Mouse (Mus musculus): Measurements from ENCODE around the gene Kcnh6. TPM values are rescaled to one million over a fixed set of nuclear protein-coding genes. Genes with fewer than 3 reads are reported as not detected.
"Not testable (repeated sequence)": the region's sequence is repeated elsewhere in the genome, so short reads cannot be mapped to it uniquely, and the experiment has no call there.

Gene Kcnh6
- polyA plus RNA-seq, 1 experiment from 2014 or later: 1.3 TPM

DNA sequence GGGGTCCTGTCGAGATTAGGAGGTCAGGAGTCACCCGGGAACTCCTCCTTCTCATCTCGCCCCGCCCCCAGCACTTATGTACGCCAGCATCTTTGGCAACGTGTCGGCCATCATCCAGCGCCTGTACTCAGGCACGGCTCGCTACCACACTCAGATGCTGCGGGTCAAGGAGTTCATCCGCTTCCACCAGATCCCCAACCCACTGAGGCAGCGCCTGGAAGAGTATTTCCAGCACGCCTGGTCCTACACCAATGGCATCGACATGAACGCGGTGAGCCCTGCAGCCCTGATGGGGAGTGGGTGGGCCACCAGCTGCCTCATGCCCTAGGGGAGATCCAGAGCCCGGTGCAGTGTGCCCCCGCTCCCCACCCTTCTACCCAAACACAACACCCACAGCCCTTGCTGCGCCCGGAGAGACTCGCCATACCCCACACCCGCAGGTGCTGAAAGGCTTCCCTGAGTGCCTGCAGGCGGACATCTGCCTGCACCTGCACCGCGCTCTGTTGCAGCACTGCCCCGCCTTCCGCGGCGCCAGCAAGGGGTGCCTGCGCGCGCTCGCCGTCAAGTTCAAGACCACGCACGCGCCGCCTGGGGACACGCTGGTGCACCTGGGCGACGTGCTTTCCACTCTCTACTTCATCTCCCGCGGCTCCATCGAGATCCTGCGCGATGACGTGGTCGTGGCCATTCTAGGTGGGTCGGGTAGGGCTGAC is 12.3 kb downstream of the Kcnh6 start:
- peak overlapping the region; percentile 28 for H3K4me3 ChIP-seq (ENCODE audit: low read depth, low read length)
- peak overlapping the region; percentile 51 for H3K4me2 ChIP-seq (ENCODE audit: low read length)
- 2% methylated on average over 50 of the region's 50 CpGs for WGBS
- 0 out of 2 replicates have a peak, but pooled peaks cover 6% of the 10 kb centered on the region for H3K4me1 ChIP-seq (replicated peaks; ENCODE audit: control insufficient read depth, insufficient read depth, low read length)
- peaks cover 23% of the 10 kb centered on the region for H3K27me3 ChIP-seq (replicated peaks; ENCODE audit: control insufficient read depth, insufficient read depth, low read length)
- H3K36me3 ChIP-seq (ENCODE audit: control insufficient read depth, insufficient read depth, low read length): no peaks in the 10 kb centered on the region
- H3K9ac ChIP-seq (ENCODE audit: low read length): peak overlapping the region; percentile 7; the same call in 1 of the 2 replicates
- ATAC-seq (replicated peaks; ENCODE audit: low FRiP score, low TSS enrichment, low read depth) (peak; percentile 63), DNase-seq (ENCODE audit: low spot score) (peak; percentile 64)
- H3K27ac ChIP-seq (ENCODE audit: low read depth): no peak overlapping the region
- H3K9me3 ChIP-seq (ENCODE audit: control insufficient read depth, low read length): no peaks in the 10 kb centered on the region

DNA sequence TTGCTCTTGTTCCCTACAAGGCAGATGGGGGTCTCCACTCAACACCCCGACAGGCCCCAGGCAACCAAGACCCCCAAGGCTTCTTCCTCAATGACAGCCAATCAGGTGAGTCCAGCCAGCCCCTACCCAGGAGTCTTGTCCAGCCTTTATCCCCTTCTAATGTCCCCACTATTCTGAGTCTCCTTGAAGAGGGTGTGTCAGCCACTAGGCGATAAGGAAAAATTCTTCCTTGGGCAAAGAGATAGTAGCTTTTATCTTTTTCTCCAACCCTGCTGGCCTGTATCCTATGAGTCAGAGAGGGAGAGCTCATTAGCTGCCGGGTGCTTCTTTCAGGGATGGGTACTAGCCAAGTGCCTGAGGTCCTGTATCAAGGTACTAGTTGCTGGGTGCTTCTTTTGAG is 17.9 kb downstream of the Kcnh6 start:
- WGBS: 79% methylated on average over 3 of the region's 3 CpGs
- Histone ChIP-seq H3K27ac (ENCODE audit: low read depth) (no peak overlapping the region), H3K4me1 (replicated peaks; ENCODE audit: control insufficient read depth, insufficient read depth, low read length) (no peaks in the 10 kb centered on the region), H3K9me3 (ENCODE audit: control insufficient read depth, low read length) (no peaks in the 10 kb centered on the region), H3K36me3 (ENCODE audit: control insufficient read depth, insufficient read depth, low read length) (no peaks in the 10 kb centered on the region), H3K4me3 (ENCODE audit: low read depth, low read length) (no peak overlapping the region), H3K27me3 (replicated peaks; ENCODE audit: control insufficient read depth, insufficient read depth, low read length) (peaks cover 12% of the 10 kb centered on the region), H3K9ac (ENCODE audit: low read length) (no peak overlapping the region), H3K4me2 (ENCODE audit: low read length) (no peak overlapping the region)
- DNase-seq (ENCODE audit: low spot score) (no peak), ATAC-seq (replicated peaks; ENCODE audit: low FRiP score, low TSS enrichment, low read depth) (no peak)

DNA sequence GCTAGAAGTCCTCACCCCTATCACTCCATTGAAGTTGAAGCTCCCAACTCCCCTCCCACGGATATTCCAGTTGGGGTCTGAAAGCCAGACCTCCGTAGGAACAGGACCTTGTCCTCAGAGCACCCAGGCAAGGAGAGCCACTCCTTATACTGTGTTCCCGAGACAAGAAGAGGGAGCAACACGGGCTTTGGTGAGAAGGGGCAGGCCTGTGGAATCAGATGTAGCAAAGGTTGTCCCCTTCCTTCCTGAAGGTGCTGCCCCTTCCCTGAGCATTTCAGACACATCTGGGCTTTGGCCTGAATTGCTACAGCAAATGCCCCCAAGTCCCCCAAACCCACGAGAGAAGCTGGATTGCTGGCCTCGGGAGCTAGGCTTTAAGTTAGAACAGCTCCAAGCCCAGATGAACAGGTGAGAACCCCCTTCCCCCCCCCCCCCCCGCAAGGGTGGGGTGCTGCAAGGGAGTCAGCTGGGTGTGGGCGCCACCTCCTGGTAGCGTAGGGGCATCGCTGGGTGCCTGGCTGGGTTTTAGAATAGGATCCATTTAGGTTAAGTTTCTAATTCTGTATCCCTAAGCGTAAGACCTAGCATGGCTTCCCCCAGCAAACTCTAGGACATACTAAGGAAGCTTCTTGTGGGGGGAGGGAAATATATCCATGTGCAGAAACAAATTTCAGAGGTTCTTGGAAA is 18.7 kb downstream of the Kcnh6 start:
- Histone ChIP-seq H3K36me3 (ENCODE audit: control insufficient read depth, insufficient read depth, low read length) (no peaks in the 10 kb centered on the region), H3K4me3 (ENCODE audit: low read depth, low read length) (no peak overlapping the region), H3K27me3 (replicated peaks; ENCODE audit: control insufficient read depth, insufficient read depth, low read length) (peaks cover 6% of the 10 kb centered on the region; the same call in 1 of the 2 replicates), H3K27ac (ENCODE audit: low read depth) (no peak overlapping the region), H3K9ac (ENCODE audit: low read length) (no peak overlapping the region), H3K4me2 (ENCODE audit: low read length) (no peak overlapping the region), H3K9me3 (ENCODE audit: control insufficient read depth, low read length) (no peaks in the 10 kb centered on the region), H3K4me1 (replicated peaks; ENCODE audit: control insufficient read depth, insufficient read depth, low read length) (no peaks in the 10 kb centered on the region)
- DNase-seq (ENCODE audit: low spot score) (peak; percentile 83), ATAC-seq (replicated peaks; ENCODE audit: low FRiP score, low TSS enrichment, low read depth) (no peak)
- WGBS: 29% methylated on average over 11 of the region's 11 CpGs

DNA sequence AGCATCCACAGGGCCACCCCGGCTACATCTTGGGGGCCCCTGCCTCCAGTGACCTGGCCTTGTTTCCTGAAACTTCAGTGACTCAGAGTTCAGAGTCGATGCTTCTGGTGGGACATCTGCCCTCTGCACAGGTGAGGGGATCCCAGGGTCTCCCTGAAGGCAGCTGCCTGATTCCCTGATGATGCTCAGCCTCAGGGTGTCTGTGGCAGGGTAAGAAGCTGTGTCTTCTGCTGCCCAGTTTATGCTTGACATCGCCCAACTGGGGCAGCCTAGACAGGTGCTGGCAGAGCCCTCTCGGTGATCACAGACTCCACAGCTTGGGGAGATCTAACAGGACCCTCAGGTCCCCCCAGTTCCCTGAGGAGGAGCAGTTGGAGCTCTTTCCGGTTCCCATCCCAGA is 19.7 kb downstream of the Kcnh6 start:
- Histone ChIP-seq H3K27ac (ENCODE audit: low read depth) (no peak overlapping the region), H3K36me3 (ENCODE audit: control insufficient read depth, insufficient read depth, low read length) (no peaks in the 10 kb centered on the region), H3K4me3 (ENCODE audit: low read depth, low read length) (no peak overlapping the region), H3K4me1 (replicated peaks; ENCODE audit: control insufficient read depth, insufficient read depth, low read length) (no peaks in the 10 kb centered on the region), H3K4me2 (ENCODE audit: low read length) (no peak overlapping the region), H3K9ac (ENCODE audit: low read length) (no peak overlapping the region), H3K27me3 (replicated peaks; ENCODE audit: control insufficient read depth, insufficient read depth, low read length) (no peaks in the 10 kb centered on the region), H3K9me3 (ENCODE audit: control insufficient read depth, low read length) (no peaks in the 10 kb centered on the region)
- 85% methylated on average over 5 of the region's 5 CpGs for WGBS
- ATAC-seq (replicated peaks; ENCODE audit: low FRiP score, low TSS enrichment, low read depth): no peak
- no peak for DNase-seq (ENCODE audit: low spot score)

DNA sequence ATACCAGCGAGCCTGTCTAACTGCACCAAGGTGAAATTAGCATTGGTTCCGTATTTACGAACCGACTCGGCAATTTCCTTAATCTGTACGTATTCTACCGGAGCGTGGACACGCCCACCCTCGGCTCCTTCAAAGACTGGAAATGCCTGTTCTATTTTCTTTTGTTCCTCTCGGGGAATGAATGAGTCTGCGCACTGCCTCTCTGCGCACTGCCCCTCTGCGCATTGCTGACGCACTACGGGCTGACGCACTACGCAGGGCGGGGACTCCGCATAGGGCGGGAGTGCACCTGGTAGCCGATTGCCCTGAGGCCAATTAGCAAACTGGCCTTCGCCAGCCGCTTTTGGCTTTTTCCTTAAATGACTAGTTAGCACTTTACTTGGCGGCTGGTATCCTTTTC is 24.1 kb downstream of the Kcnh6 start:
- 84% methylated on average over 1 of the region's 25 CpGs for WGBS
- H3K9me3 ChIP-seq (ENCODE audit: control insufficient read depth, low read length); H3K36me3 ChIP-seq (ENCODE audit: control insufficient read depth, insufficient read depth, low read length); H3K9ac ChIP-seq (ENCODE audit: low read length); ATAC-seq (replicated peaks; ENCODE audit: low FRiP score, low TSS enrichment, low read depth); H3K4me1 ChIP-seq (replicated peaks; ENCODE audit: control insufficient read depth, insufficient read depth, low read length); H3K27me3 ChIP-seq (replicated peaks; ENCODE audit: control insufficient read depth, insufficient read depth, low read length); H3K4me2 ChIP-seq (ENCODE audit: low read length); DNase-seq (ENCODE audit: low spot score); H3K27ac ChIP-seq (ENCODE audit: low read depth): not testable (repeated sequence)
- H3K4me3 ChIP-seq (ENCODE audit: low read depth, low read length): peak overlapping the region; percentile 33

DNA sequence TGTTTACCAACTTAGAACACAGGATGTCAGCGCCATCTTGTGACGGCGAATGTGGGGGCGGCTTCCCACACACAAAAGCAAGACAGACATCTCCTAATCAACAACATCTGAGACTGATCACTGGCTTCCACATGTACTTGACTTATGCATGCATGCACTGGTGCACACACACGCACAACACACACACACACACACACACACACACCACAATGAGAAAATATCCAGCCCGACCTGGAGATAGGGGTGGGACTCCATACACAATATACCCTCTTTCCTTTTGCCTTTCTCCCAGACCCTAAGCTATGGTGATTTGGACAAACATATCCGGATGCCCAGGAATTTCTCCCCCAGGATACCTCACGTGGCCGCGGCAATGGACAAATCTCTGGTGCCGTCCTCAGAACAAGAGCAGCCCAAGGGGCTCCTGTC is 25.6 kb downstream of the Kcnh6 start:
- Histone ChIP-seq H3K9ac (ENCODE audit: low read length) (no peak overlapping the region), H3K4me3 (ENCODE audit: low read depth, low read length) (no peak overlapping the region), H3K4me2 (ENCODE audit: low read length) (peak overlapping the region; percentile 33), H3K36me3 (ENCODE audit: control insufficient read depth, insufficient read depth, low read length) (no peaks in the 10 kb centered on the region), H3K27ac (ENCODE audit: low read depth) (0 out of 2 replicates have a peak overlapping the region, but pooled peaks have one; percentile 29), H3K9me3 (ENCODE audit: control insufficient read depth, low read length) (no peaks in the 10 kb centered on the region), H3K27me3 (replicated peaks; ENCODE audit: control insufficient read depth, insufficient read depth, low read length) (no peaks in the 10 kb centered on the region), H3K4me1 (replicated peaks; ENCODE audit: control insufficient read depth, insufficient read depth, low read length) (peaks cover 7% of the 10 kb centered on the region)
- 35% methylated on average over 11 of the region's 11 CpGs for WGBS
- ATAC-seq (replicated peaks; ENCODE audit: low FRiP score, low TSS enrichment, low read depth) (no peak), DNase-seq (ENCODE audit: low spot score) (no peak)

DNA sequence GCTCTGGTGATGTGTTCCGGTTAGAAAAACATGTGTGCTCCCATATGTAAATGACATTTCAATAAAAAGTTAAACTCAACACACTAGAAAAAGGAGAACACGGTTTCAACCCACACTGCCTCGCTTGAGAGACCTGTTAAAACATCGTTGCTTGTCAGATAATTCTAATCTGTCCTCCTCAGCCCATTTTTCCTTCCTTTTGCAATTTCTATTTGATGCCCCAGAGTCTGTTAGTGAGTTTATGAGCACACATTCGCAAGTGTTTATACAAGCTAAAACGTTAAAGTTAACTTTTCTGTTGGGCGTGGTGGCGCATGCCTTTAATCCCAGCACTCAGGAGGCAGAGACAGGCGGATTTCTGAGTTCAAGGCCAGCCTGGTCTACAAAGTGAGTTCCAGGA is 27.1 kb downstream of the Kcnh6 start:
- DNase-seq (ENCODE audit: low spot score) (no peak), ATAC-seq (replicated peaks; ENCODE audit: low FRiP score, low TSS enrichment, low read depth) (no peak)
- no peak overlapping the region for H3K9ac ChIP-seq (ENCODE audit: low read length)
- 0 out of 2 replicates have a peak, but pooled peaks cover 6% of the 10 kb centered on the region for H3K36me3 ChIP-seq (ENCODE audit: control insufficient read depth, insufficient read depth, low read length)
- no peaks in the 10 kb centered on the region for H3K27me3 ChIP-seq (replicated peaks; ENCODE audit: control insufficient read depth, insufficient read depth, low read length)
- no peak overlapping the region for H3K4me2 ChIP-seq (ENCODE audit: low read length)
- H3K9me3 ChIP-seq (ENCODE audit: control insufficient read depth, low read length): no peaks in the 10 kb centered on the region
- H3K4me3 ChIP-seq (ENCODE audit: low read depth, low read length): no peak overlapping the region
- H3K4me1 ChIP-seq (replicated peaks; ENCODE audit: control insufficient read depth, insufficient read depth, low read length): peaks cover 13% of the 10 kb centered on the region
- WGBS: 87% methylated on average over 9 of the region's 9 CpGs
- no peak overlapping the region for H3K27ac ChIP-seq (ENCODE audit: low read depth)

DNA sequence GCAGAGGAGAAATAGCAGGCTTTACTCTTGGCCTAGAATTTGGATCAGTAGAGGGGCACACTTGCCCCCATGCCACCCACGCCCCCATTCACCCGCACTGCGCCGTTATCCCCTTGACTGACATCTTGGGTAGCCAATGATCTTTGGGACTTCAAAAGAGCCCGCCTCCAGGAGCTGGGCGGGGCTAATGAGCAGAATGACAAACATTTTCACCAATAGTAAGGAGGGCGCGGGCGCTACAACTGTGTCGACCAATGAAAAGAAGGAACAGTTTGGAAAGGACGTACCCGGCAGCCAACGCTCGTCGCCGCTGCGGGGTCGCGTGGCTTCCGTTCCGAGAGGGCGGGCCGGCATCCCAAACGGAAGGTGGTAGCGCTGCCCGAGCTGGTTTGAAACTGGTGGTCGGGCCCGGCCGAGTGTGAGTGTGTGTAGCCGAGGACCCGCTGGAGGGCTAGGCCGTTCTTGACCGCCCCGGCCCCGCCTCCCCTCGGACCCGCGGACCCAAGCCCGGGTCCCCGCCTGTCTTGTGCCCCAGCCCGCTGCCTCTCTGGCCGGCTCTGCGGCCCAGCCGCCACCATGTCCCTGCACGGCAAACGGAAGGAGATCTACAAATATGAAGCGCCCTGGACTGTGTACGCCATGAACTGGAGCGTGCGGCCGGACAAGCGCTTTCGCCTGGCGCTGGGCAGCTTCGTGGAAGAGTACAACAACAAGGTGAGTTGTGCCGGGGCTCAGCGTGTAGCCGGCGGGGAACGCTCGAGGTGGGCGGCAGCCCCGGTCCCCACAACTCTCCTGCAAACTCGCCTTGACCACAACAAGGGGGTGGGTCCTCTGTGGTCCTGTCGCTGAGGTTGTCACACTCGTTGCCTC is 28.9 kb downstream of the Kcnh6 start, which contains the start of gene Dcaf7:
TSS of gene Dcaf7 (plus strand) at position 325 of the 870 bp plus-strand sequence.
- H3K4me3 ChIP-seq (ENCODE audit: low read depth, low read length): peak within 1 kb of the TSS; percentile 61
- H3K4me2 ChIP-seq (ENCODE audit: low read length): peak within 1 kb of the TSS; percentile 87
- under 1% methylated on average over 65 of the region's 66 CpGs for WGBS
- no peaks in the 10 kb centered on the region for H3K27me3 ChIP-seq (replicated peaks; ENCODE audit: control insufficient read depth, insufficient read depth, low read length)
- H3K27ac ChIP-seq (ENCODE audit: low read depth): peak within 1 kb of the TSS; percentile 79
- DNase-seq (ENCODE audit: low spot score) (peak; percentile 100), ATAC-seq (replicated peaks; ENCODE audit: low FRiP score, low TSS enrichment, low read depth) (peak; percentile 98)
- no peaks in the 10 kb centered on the region for H3K9me3 ChIP-seq (ENCODE audit: control insufficient read depth, low read length)
- peaks cover 13% of the 10 kb centered on the region for H3K4me1 ChIP-seq (replicated peaks; ENCODE audit: control insufficient read depth, insufficient read depth, low read length)
- 0 out of 2 replicates have a peak, but pooled peaks cover 6% of the 10 kb centered on the region for H3K36me3 ChIP-seq (ENCODE audit: control insufficient read depth, insufficient read depth, low read length)
- peak within 1 kb of the TSS; percentile 77 for H3K9ac ChIP-seq (ENCODE audit: low read length)

Data from intestine, embryonic 14.5 days (tissue).